Mouse (Mus musculus) bone marrow macrophage, adult 2 months (primary cell): ENCODE results near the gene Aqp9. TPM values are rescaled to one million over a fixed set of nuclear protein-coding genes. Genes with fewer than 3 reads are reported as not detected.
"Not testable (repeated sequence)": the region's sequence is repeated elsewhere in the genome, so short reads cannot be mapped to it uniquely, and the experiment has no call there.

Source experiments
- H3K27ac ChIP-seq: 2 replicates; pipeline ENCODE4 v1.5.1; 2012; ENCODE audit warnings: low read depth, low read length; ENCODE audit not compliant: insufficient read depth
- H3K4me1 ChIP-seq: 2 replicates; pipeline ENCODE4 v1.6.1; 2012; ENCODE audit warnings: low read length; ENCODE audit not compliant: control insufficient read depth, insufficient read depth
- H3K4me3 ChIP-seq: 2 replicates; pipeline ENCODE4 v1.5.1; 2012; ENCODE audit warnings: mild to moderate bottlenecking, low read length, moderate library complexity; ENCODE audit not compliant: insufficient read depth
- CTCF ChIP-seq: IDR thresholded peaks from 2 replicates; pipeline ENCODE4 v1.5.1; 2012; ENCODE audit warnings: low read depth, mild to moderate bottlenecking, low read length, moderate library complexity
- POLR2A ChIP-seq: IDR thresholded peaks from 2 replicates; pipeline ENCODE4 v1.6.1; 2012; ENCODE audit warnings: mild to moderate bottlenecking, low read depth, low read length, borderline replicate concordance
- polyA plus RNA-seq: library from polyadenylated mRNA; stranded (reverse); fragments of >200 nt; gene quantifications from 2 replicates; pipeline ENCODE4 v1.2.4, GENCODE M21; 2012; ENCODE audit not compliant: missing spikeins, insufficient read depth, insufficient read length

Gene Aqp9
- polyA plus RNA-seq, 1 experiment = 0.20 TPM

GRCm38 (mm10) chr9:71146210-71146609 is 22.3 kb downstream of the Aqp9 start:
- Histone ChIP-seq H3K4me3 (no peak overlapping the region), H3K27ac (no peak overlapping the region), H3K4me1 (peaks cover 19% of the 10 kb centered on the region)
- TF ChIP-seq CTCF (no peak), POLR2A (no peak)

DNA sequence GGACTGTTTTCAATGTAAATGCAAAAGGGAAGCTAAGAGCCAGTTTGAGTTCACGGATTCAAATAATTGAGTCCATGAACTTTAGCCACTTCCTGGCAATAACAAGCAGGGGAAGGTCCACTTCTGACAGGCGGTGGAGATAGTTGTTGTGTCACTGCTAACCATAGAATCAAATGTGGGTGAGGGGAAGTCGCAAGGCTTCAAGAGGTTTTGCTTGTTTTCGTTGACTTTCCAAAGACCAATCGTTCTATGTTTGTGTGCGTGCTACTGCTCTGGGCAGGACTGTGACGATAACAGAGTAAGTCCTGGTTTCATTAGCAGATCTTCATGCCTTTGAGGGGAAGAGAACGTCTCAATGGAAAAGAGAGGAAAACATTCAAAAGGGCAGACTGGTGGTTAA is 28.3 kb downstream of the Aqp9 start:
- TF ChIP-seq POLR2A (no peak), CTCF (no peak)
- Histone ChIP-seq H3K4me1 (peaks cover 17% of the 10 kb centered on the region), H3K4me3 (no peak overlapping the region), H3K27ac (no peak overlapping the region)

DNA sequence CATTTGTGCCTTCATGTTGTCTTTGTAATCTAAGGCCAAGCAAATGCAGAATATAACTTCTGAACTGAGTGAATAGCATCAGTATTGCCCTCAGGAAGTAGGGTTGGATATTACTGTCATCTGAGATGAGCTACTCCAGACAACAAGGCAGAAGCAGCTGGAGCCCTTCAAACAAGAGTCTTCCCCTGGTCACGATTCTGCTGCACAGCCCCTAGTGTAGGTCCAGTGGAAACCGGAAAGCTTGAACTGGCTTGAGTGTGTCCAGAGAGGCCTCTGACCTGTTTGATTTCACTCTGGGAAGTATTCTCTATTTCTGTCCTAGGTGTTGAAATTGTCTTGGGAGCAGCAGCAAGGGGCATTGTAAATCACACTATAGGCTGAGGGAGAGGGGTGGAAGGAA is 29.5 kb downstream of the Aqp9 start:
- H3K4me1 ChIP-seq = peaks cover 9% of the 10 kb centered on the region
- TF ChIP-seq POLR2A = no peak
- TF ChIP-seq CTCF = no peak
- H3K4me3 ChIP-seq = no peak overlapping the region
- no peak overlapping the region for H3K27ac ChIP-seq

GRCm38 (mm10) chr9:71137267-71137945 is 31.1 kb downstream of the Aqp9 start:
- no peak for TF ChIP-seq CTCF
- no peak for TF ChIP-seq POLR2A
- H3K4me1 ChIP-seq = peaks cover 6% of the 10 kb centered on the region
- H3K27ac ChIP-seq = no peak overlapping the region

DNA sequence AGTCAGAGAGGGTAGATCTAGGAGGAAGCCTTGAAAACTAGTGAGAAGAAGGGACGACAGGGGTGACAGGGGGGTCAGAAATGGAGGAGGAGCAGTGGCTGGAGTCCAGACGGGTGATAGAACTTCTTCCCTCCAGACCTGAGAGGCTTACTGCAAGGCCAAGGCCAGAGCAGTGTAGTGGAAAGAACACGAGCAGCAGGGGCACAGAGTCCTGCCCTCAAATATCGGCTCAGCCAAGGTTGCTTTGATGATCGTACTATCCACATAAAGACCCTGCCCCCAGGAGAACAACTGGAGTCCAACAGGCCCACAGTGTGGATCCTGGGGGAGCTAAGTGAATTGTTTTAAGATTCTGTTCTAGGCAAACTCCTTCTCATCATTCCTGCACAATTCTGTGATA is 33.4 kb downstream of the Aqp9 start:
- Histone ChIP-seq H3K4me3 (no peak overlapping the region), H3K4me1 (peaks cover 2% of the 10 kb centered on the region; the same call in 1 of the 2 replicates), H3K27ac (no peak overlapping the region)
- TF ChIP-seq CTCF = no peak

More at GRCm38 (mm10) chr9:71137267-71137945, 31.1 kb downstream of the Aqp9 start:
- no peak overlapping the region for H3K4me3 ChIP-seq

GRCm38 (mm10) chr9:71133190-71133589 is 35.3 kb downstream of the Aqp9 start:
- H3K27ac ChIP-seq = no peak overlapping the region
- no peaks in the 10 kb centered on the region for H3K4me1 ChIP-seq
- H3K4me3 ChIP-seq = no peak overlapping the region
- TF ChIP-seq POLR2A (no peak), CTCF (no peak)

GRCm38 (mm10) chr9:71131822-71132221 is 36.7 kb downstream of the Aqp9 start:
- Histone ChIP-seq H3K4me1 (no peaks in the 10 kb centered on the region), H3K4me3 (no peak overlapping the region), H3K27ac (no peak overlapping the region)
- no peak for TF ChIP-seq POLR2A
- no peak for TF ChIP-seq CTCF

GRCm38 (mm10) chr9:71128911-71129310 is 39.6 kb downstream of the Aqp9 start:
- Histone ChIP-seq H3K4me3 (no peak overlapping the region), H3K4me1 (no peaks in the 10 kb centered on the region), H3K27ac (no peak overlapping the region)
- peak; percentile 31; the same call in 1 of the 2 replicates for TF ChIP-seq CTCF
- no peak for TF ChIP-seq POLR2A

DNA sequence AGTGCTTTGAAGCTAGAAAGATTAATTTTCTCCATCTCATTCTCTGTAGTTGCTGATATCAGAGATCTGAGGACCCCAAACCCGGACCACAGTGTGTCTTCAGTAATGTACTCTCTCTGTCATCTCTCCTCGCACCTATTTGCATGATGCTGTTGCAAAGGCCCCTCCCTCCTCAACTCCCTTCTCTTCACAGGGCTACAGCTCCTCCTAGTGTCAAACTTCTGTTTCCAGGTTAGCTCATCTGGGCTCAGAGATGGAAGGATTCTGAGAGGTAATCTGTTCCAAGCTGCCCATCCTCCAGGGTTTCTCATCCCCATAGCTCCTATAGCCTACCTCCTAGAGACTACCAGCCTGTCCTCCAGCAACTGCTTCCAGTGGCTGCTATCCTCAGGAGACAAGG is 42.3 kb downstream of the Aqp9 start:
- Histone ChIP-seq H3K4me3 (no peak overlapping the region), H3K27ac (no peak overlapping the region), H3K4me1 (no peaks in the 10 kb centered on the region)
- no peak for TF ChIP-seq CTCF
- TF ChIP-seq POLR2A = no peak

GRCm38 (mm10) chr9:71123095-71123494 is 45.4 kb downstream of the Aqp9 start:
- H3K4me3 ChIP-seq, H3K4me1 ChIP-seq, H3K27ac ChIP-seq: not testable (repeated sequence)

GRCm38 (mm10) chr9:71120924-71121323 is 47.6 kb downstream of the Aqp9 start:
- no peaks in the 10 kb centered on the region for H3K4me1 ChIP-seq
- H3K27ac ChIP-seq = no peak overlapping the region
- TF ChIP-seq CTCF (no peak), POLR2A (no peak)
- no peak overlapping the region for H3K4me3 ChIP-seq
